Mouse (Mus musculus) embryo, embryonic 11 days (tissue): ENCODE measurements around the gene Mms22l.
"Not testable (repeated sequence)": the region's sequence is repeated elsewhere in the genome, so short reads cannot be mapped to it uniquely, and the experiment has no call there.

Experiments used
- DNase-seq: peaks from one replicate; pipeline ENCODE4 v3.0.0-alpha.2; 2015

Gene Mms22l

DNA sequence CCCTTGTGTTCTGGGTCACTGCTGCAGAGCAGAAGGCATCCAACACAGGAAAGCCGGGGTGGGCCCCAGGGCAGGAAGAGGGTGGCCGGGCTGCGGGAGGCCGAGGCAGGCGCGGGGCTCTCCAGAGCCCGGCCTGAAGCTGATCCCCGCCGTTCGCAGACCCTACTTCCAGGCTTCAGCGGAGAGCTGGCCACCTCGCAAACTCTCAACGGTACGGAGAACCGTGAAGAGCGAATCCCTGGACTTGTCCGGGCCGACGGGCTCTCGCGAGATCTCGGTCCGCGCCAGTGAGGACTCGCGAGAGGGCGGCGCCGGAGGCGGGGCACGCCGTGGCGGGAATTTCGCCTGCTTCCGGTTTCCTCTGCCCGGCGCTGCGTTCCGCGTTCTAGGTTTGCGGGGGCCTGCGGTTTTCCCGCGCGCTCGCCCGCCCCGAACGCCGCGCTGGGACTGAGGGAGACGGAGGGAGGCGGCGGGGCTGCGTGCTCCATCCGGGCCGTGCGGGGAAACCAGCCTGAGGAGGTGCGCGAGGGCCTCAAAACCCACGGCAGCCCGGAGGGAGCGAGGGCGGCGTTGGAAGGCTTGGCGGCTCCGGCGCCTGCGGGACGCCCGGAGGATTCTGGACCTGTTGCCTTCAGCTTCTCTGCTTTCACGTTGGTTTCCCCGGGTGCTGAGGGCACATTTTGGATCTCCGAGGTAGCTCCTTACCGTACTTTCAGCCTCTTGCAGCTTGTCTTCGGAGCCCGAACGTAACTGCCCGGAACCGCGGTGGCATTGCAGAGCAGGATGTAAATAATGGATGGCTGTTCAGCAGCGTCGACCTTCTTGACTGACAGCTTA, at the start of gene Mms22l:
TSS of gene Mms22l (plus strand) at position 336 of the 837 bp plus-strand sequence.
- peak; percentile 97 for DNase-seq

DNA sequence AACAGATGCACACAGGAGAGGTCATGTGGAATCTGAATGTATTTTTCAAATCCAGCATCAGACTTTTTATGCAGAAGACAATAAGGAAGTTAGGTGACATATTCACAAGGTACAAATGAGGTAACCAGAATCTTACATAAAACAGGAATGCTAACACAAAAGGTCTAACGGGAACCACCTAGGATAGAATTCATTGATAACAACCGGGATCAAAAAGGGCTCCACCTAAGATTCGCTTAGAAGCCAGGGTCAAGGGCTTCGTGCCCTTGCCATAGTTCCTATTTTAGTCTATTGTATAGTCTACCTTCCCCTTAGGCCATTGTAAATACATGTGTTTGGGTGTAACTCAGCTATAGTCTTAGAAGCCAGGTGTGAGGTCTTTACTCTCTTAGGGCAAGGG, 12.2 kb upstream of the Mms22l start:
- not testable (repeated sequence) for DNase-seq

DNA sequence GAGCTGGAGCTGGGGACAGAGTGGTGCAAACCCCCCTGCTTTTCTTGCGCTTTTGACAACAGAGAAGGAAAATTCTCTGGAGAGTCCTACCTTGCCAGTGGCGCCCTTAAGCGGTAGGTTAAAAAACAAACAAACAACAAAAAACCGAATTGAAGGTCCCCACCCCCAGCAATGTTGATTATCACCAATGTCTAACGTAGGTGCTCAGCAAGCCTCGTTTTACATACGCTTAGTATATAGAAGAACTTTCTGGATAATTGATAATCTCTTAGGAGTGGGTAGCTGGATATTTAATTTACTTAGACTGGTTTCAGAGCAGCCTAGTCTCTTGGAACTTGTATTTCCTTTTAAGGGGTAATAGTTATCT, 685 bp downstream of the Mms22l start:
- no peak for DNase-seq

DNA sequence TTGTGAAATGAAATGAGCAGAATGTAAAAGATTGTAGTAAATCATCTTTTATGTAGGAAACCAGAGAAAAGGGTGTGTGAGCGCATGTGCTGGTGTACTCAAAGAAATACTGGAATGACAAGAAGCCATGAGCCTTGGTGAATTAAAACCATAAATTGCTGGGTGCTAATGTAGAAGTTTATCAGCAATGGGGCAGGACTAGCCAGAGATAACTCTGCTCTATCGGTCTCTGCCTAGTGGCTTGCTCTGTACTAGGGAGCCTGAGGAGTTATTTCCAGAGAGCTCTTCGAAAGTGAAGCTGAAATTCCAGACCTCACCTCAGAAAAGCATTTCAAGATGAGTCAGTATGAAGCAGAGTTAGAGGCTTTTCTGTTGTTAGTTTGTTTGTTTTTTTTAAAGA, 12.9 kb downstream of the Mms22l start:
- DNase-seq = no peak

DNA sequence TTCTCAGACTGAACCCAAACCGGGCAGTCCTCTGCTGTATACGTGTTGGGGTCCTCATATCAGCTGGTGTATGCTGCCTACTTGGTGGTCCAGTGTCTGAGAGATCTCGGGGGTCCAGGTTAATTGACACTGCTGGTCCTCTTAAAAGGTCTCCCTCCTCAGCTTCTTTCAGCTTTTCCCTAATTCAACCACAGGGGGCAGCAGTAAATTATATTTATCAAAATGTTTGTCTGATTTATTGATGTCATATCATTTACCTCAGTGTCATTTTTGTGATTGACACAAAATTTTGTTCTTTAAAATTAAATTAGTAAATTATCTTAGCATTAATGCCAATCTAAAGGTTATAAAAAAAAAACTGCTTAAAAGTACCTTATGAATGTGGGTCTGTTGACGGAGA, 40.7 kb downstream of the Mms22l start:
- DNase-seq = no peak

DNA sequence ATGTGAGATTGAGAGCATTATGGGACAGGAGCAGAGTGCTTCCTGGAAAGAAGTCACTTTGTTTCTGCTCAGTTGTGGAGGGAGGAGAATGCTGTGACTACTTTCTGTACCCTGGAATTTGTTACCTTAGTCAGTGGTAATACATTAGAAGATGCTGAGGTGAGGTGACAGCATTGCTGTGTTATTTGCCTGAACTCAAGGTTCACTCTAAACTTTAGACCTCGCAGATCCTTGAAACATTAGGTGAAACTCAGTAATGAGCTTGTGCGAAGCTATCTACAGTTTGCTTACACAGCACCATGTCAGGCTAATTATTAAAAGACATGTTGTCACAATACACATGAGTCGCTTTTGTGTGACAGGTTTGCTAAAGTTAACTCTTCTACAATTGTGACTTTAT, 47.2 kb downstream of the Mms22l start:
- no peak for DNase-seq

DNA sequence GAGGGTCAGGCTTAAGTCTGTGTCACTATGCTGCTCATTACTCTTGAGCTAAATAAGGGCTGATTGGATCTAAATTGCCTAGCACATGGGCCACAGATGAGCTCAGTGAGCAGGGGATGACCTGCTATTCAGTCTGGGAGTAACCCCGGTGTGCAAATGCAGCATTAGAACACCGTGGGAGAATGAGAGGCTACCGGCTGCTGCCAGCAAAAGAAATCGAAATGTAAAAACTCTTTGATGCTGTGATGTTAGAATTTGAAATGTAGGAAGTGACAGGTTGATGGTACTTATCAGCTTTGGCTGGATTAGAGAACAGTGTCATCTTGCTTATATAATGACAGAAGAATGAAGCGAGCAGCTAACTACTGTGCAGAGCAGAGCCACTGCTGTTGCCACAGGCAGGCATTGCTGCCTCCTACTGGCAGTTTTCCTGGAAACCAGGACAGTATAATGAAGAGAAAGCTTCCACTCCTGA, 48.5 kb downstream of the Mms22l start:
- DNase-seq = peak; percentile 47

DNA sequence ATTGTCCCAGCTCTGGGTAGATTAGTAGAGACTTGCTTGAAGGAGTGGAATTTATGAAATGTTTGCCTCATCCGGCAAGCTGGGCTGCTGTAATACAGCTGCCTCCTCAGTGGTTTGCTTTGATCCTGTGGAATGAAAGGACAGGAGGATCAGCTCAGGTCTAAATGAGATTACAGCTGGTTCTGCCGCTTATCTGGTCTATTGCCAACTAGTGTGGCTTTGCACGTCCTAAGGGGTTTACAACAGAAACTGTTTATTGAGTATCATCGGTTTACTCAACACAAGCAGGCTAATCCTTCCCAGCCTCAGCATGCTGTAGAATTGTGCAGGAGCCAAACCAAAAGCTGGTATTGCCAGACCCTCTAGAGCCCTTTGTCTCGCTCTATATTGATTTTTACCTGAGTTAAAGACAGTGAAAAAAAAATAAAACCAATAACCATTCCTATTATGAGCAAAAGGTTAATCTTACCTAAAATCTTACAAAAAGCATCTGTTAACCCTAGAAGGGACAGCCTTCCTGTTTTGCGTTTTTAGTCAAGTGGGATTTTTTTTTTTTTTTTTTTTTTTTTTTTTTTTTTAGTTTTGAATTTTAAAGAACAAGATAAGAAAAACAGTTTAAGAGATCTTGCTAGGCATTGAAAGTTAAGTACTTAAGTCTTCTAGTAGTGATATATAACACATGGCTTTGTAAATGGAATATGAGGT, 60.0 kb downstream of the Mms22l start:
- DNase-seq = peak; percentile 17

DNA sequence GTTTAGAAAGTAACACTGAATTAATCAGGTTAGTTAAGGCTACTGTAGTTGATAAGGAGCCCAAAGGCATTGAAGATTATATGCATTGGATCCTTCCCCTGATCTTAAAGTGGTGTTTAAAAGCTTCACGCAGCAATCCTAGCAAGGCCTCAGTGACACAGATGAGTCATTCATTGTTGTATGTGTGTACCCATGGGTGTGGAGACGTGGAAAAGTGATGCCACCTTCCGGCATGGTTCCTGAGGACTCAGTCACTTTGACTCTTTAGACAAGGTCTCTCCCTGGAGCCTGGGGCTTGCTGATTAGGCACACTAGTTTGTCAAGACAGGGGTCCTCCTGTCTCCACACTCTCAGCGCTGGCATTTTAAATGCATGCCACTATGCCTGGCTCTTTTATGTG, 60.9 kb downstream of the Mms22l start:
- DNase-seq = no peak

DNA sequence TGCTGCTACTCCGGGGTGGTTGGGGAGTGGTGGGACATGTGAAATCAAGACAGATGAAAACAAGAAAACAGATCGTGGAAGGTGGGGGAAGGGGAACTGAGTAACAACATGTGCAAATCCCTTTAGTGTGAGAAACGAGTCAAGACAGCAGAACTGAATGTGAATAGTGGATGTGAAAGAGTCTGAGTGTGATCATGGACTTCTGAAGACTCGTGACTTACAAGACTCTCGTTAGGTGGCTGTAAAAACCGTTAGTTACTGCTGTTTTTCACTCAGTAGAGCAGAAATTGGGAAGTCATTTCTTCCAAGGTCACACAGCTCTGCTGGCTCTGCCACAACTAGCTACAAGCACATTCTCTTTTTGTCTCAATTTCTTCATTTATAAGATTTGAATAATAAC, 71.8 kb downstream of the Mms22l start:
- DNase-seq = no peak

DNA sequence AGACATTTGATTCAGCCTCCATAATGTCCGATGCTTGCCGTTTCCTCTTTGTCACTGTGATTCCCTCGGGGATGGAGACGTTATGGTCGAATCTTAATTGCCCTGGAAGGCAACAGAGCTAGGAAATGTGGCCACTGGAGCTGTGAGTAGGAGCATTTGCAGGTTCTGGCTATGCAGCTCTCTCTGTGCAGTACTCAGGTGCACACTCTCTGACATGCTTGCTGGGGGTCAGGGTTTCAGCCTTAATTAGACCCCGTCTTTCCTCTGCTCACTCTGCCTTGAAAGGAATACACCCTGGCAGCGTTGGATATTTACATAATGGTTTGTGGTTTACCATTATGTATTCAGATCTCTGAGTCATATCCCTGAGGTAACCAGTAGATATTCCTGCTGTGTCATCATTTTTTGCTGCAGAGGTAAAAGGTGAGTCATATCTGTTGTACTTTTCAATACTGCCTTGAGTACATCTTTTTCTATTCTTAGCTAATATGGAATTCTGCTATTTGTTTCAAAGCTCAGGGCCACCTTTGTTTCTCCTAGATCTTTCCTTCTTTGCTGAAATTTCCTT, 72.8 kb downstream of the Mms22l start:
- no peak for DNase-seq

DNA sequence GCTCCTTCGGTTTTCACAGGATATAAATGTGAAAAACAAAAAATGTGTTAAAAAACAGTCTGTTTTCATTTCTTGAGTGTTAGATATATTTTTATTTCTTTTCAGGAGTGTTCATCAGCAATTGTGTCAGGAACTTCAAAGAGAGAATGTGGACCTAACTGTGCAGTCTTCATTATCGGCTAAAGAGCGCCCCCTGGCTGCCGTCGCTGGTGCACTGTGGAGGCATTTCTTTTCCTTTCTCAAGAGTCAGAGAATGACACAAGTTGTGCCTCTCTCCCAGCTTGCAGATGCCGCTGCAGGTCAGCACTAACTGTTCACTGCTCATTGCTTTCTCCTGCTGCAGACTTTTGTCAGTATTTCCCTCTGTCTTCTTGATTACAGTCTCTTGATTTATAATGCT, 78.0 kb downstream of the Mms22l start:
- peak; percentile 78 for DNase-seq

DNA sequence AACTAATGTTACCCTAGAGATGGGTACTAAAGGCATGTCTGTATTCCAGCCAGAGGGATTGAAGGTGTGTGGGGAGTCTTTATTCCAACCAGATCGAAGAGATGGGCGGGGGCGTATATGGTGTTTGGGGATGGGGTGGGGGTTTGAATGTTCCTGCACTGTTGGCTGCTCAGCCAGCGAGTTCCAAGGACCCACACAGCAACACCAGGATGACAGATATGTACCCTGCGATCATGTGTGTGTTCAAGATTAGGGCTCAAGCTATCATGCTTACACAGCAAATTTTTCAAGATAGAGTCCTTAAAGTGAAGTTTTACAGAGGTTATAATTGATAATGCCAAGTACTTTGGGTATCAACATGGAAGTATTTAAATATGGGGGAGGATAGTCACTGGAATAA, 81.3 kb downstream of the Mms22l start:
- DNase-seq = no peak

DNA sequence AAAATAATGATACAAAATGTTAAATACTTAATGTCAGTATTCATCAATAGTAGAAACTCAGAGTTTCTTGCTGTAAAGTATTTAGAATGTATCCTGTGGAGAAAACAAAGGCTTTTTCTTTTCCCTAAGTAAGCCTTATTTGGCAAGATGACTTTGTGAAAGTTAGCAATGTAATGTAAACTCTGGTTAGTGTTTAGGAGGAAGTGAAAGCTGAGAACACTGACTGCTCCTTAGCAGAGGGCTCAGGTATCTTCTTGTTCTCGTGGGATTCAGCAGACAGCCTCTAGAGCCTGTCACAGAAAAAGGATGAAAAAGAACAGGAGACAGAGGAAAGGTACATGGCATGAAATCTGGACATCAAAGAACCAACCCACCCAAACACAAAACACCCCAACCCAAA, 86.0 kb downstream of the Mms22l start:
- DNase-seq = no peak

DNA sequence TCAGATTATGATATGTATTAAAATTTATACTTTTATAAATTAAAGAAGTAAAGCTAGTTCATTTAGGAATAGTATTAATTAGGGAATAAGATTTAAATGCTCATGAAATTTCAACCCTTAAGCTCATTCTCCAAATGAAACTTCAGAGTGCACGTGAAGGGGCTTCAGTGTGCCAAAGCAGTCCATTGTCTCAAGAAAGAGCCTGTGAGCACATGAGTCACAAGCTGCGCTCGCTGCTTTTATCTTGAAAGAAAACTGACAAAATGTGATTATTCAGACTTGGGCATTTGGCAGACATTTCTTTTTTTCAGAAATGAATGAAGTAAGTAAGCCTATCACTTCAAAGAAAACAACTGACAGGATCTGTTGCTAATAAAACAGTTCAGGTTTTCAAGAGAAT, 87.7 kb downstream of the Mms22l start:
- no peak for DNase-seq

DNA sequence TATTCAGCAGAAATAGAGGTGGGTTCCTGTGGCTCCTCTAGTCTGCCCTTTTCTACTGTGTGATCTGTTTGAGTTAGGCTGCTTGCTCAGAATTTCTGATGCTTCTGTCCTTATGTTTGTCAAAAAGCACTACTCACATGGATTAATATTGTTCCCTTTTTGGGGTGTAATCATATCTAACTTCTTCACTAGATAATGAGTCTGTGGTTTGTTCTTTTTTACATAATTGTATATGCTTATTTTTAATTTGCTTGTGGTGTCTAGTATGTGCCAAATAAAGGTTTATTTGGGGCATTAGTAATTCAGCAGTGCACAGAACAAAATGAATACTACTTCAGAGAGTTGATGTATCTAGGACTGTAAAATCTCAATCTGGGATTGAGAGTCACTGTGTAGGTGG, 98.6 kb downstream of the Mms22l start:
- no peak for DNase-seq

DNA sequence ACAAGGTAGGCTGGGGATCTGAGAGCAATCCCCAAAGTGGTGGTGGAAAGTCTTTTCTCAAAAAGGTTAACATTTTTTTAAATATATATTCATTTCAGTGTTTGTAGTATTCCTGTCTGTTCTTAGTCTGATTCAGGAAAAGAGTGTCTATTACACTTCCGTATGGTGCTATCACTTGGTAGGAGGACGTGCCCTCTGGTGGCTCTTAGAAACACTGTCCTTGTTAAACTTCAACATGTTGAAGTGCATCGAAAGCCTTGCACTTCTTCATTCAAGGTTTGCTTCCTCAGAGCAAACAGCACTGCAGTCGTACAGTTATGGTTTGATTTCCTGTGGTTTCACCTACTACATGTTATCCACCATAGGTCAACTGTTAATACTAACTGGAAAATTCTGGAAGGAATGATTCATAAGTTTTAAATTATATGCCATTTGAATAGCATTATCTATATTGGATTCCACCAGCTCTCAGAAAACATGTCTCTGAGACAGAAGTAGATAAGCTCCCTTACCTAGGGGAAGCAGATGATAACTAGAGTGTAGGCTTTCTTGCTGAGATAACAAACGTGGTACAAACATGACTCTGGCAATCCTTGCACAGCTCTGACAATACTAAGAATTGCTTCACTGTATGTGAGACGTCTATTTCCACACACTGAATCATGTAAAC, 100.8 kb downstream of the Mms22l start:
- no peak for DNase-seq

DNA sequence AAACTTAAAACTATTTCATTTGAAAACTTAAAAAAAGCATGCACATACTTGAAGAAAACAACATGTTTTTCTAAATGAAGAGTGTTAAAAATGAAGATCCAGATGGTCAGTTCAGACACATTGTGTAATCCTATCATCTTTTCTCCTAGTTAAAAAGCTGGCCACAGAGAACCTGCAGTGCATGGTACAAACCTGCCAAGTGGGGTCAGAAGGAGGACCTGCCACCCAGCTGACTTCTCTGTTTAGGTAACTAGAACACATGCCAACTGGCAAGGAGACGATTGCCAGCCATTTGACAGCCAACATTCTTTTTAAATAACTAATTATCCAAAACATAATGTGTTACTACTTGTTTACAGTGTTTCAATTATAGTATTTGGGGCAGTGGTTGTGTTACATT, 102.4 kb downstream of the Mms22l start:
- no peak for DNase-seq

DNA sequence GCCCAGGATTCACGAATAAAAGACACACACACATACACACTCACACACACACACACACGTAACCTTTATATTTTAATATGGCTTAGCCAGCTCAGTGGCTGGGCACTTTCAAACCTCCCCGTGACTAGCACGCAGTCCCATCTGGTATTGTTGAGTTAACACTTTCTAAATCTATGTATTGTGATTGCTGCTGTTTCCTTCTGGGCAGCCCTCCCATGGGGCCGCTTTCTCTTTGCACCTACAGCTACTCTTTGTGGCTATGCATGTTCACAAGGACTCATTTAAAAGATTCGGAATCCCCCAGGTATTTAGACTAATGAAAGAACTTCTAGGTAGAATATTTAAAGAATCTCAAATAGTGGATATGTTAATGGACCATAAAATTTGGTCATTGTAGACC, 105.5 kb downstream of the Mms22l start:
- DNase-seq = no peak

DNA sequence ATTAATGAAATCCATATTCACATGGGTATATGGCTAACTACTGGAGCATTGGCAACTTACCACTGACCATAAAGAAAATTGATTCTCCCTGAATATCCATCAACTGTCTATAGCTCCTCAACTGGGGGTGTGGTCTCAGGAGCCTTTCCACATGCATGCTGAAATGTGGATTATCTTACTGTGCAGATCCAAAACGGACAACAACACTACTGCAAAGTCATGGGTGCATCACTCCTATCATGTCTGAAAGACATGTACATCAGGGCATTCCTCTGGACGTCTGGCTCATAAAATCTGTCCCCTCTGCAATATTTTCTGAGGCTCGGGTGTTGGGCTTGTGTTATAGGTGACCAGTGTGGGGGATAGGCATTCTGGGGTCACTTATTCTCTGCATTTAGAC, 112.8 kb downstream of the Mms22l start:
- no peak for DNase-seq

DNA sequence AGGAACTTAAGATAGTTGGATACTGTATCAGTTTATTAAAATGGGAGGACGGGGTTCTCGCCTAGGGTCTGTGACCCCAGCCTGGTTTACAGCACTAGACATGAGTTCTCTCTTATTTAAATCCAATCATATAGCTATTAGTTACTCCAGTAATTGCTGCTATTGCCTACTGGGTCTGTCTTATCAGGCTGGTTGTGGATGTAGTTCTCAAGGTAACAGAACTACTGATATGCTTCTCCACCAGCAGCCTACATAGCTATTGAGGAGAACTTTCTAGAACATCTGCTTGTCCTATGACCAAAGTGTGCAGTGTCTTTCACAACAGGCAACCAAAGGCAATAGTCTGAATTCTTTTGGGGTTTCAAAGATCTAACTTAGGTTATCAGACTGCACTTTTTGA, 113.3 kb downstream of the Mms22l start:
- no peak for DNase-seq

DNA sequence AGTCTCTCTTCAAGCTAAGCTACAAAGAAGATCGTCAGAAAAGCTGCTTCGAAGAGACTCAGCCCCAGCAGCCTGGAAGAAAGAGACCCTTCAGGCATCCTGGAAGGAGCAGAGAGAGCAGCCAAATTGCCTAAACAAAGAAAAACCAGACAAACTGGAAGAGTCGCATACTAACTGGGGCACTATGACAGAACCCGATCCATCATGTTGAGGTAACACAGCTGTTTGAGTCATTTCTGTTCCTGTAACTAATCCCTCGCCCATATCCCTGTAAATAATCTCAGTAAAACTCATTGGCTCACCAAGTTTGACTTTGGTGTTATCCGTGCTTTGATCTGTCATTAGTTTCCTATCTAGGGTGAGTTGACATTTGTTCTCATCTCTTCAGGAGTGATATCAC, 123.8 kb downstream of the Mms22l start:
- DNase-seq = peak; percentile 10

DNA sequence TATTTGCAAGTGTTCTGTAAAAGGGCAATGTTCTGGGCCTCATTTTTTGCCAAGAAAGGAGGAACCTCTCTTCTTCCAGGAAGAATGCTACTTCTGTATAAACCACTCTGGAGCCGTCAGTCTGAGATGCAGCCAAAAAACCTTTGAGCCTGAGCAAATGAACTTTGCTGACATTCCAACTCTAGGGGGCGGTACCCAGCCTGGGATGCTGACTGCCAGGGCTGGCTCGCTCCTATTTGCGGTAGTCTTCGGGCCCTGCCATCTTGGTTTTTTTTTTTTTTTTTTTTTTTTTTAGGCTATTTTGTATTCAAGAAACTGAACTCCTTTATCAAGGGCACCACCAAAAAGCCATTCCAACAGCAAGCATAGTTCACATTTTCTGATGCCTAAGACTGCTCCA, 124.2 kb downstream of the Mms22l start:
- no peak for DNase-seq
